21 mouse cellular contexts compared by ENCODE assay signal in the genomic region with DNA sequence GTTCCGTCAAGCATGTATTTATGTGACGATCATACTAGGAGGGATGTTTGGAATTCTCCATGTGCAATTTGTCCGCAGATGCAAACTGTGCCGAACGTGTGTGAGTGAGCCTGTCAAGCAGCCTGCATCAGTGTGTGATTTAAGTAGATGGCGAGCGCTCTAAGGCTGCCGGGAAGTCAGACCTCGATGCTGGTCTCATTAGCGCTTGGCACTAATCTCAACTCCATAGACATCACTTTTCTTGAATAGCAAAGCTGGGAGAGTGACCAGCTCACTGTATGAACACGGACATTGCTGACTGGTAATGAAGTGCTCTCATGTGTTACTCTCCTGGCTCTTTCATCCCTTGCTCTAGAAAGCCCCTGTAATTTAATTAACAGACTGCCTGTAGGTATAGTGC. TPM values are rescaled to one million over a fixed set of nuclear protein-coding genes. Genes with fewer than 3 reads are reported as not detected.
DNase-seq lines count a peak whose midpoint lies in the region; ATAC-seq lines count a peak whose summit lies in the region.
"Had no signal": no experiment of that assay in that cellular context is flagged by ENCODE, and none has a peak within 500 bp of the region (broad histone marks: within the 10 kb centered on the region; RNA-seq: fewer than 3 reads in every experiment).

No protein-coding gene starts in this region.

- whole genome bisulfite sequencing in midbrain, embryonic 12.5 days: 82% methylated on average over 11 of the region's 11 CpGs
- WGBS in midbrain, embryonic 11.5 days: 89% methylated on average over 11 of the region's 11 CpGs
- 29% methylated on average over 11 of the region's 11 CpGs for WGBS in forebrain, embryonic 14.5 days
- 69% methylated on average over 11 of the region's 11 CpGs for WGBS in midbrain, embryonic 14.5 days

- DNase-seq in midbrain, embryonic 11.5 days (ENCODE audit: low spot score, missing footprints): no peak
- peak; percentile 81 for DNase-seq in forebrain, embryonic 14.5 days (ENCODE audit: low spot score)
- DNase-seq in midbrain, embryonic 14.5 days: peak; percentile 32
- peak; percentile 28 for DNase-seq in retina, embryonic 14.5 days (ENCODE audit: low spot score)
- no peak for DNase-seq in MN1 (ENCODE audit: low spot score)
- DNase-seq in frontal cortex, postnatal 10 days (ENCODE audit: low spot score in 2 of 2): no peak
- DNase-seq: adrenal gland, adult 2 months; cerebellum, adult 8-10 months; gastrocnemius, postnatal 10 days; heart, adult 18-20 months; heart, postnatal 36 days; kidney, adult 9 months; kidney, postnatal 4 days; liver, embryonic 13.5 days; right cerebral cortex, postnatal 25 days; thymus, postnatal 36 days had no signal

- H3K36me3 ChIP-seq in midbrain, embryonic 12.5 days: peaks cover 19% of the 10 kb centered on the region; the same call in 1 of the 2 replicates
- H3K36me3 ChIP-seq in midbrain, embryonic 11.5 days (ENCODE audit: control insufficient read depth, insufficient read depth, low read length): no peaks in the 10 kb centered on the region
- peaks cover 5% of the 10 kb centered on the region; the same call in 1 of the 2 replicates for H3K36me3 ChIP-seq in forebrain, embryonic 14.5 days (ENCODE audit: control insufficient read depth, insufficient read depth, low read length)
- peaks cover 21% of the 10 kb centered on the region for H3K36me3 ChIP-seq in midbrain, embryonic 14.5 days (ENCODE audit: control insufficient read depth, insufficient read depth, low read length)
- H3K36me3 ChIP-seq: intestine, embryonic 15.5 days; liver, embryonic 13.5 days had no signal

- H3K9ac ChIP-seq in midbrain, embryonic 12.5 days (replicated peaks): no peak overlapping the region
- H3K9ac ChIP-seq in midbrain, embryonic 11.5 days (ENCODE audit: low read length): no peak overlapping the region
- no peak overlapping the region for H3K9ac ChIP-seq in forebrain, embryonic 14.5 days (ENCODE audit: low read length)
- no peak overlapping the region for H3K9ac ChIP-seq in midbrain, embryonic 14.5 days (replicated peaks; ENCODE audit: low read length)
- H3K9ac ChIP-seq: heart, embryonic 13.5 days; intestine, embryonic 15.5 days; limb, embryonic 12.5 days; liver, embryonic 13.5 days had no signal

- no peaks in the 10 kb centered on the region for H3K9me3 ChIP-seq in midbrain, embryonic 12.5 days
- H3K9me3 ChIP-seq in midbrain, embryonic 11.5 days (ENCODE audit: control insufficient read depth, low read length): no peaks in the 10 kb centered on the region
- H3K9me3 ChIP-seq in forebrain, embryonic 14.5 days (replicated peaks; ENCODE audit: control insufficient read depth, low read length): no peaks in the 10 kb centered on the region
- no peaks in the 10 kb centered on the region for H3K9me3 ChIP-seq in midbrain, embryonic 14.5 days (ENCODE audit: control insufficient read depth, low read length)
- H3K9me3 ChIP-seq: heart, embryonic 13.5 days; intestine, embryonic 15.5 days; limb, embryonic 12.5 days; liver, embryonic 13.5 days; megakaryocyte, embryonic 14.5 days had no signal

- no peak overlapping the region for H3K4me2 ChIP-seq in midbrain, embryonic 12.5 days (replicated peaks)
- no peak overlapping the region for H3K4me2 ChIP-seq in midbrain, embryonic 11.5 days
- no peak overlapping the region for H3K4me2 ChIP-seq in forebrain, embryonic 14.5 days (ENCODE audit: low read length)
- H3K4me2 ChIP-seq in midbrain, embryonic 14.5 days (ENCODE audit: low read length): no peak overlapping the region
- H3K4me2 ChIP-seq: heart, embryonic 13.5 days; intestine, embryonic 15.5 days; limb, embryonic 12.5 days; liver, embryonic 13.5 days had no signal

- no peak overlapping the region for H3K27ac ChIP-seq in midbrain, embryonic 12.5 days (replicated peaks)
- no peak overlapping the region for H3K27ac ChIP-seq in midbrain, embryonic 11.5 days (ENCODE audit: low read depth, low read length)
- no peak overlapping the region for H3K27ac ChIP-seq in forebrain, embryonic 14.5 days (ENCODE audit: low read depth, low read length)
- H3K27ac ChIP-seq in midbrain, embryonic 14.5 days (replicated peaks; ENCODE audit: low read depth, low read length): 0 out of 2 replicates have a peak overlapping the region, but pooled peaks have one; percentile 22
- H3K27ac ChIP-seq: heart, embryonic 13.5 days; intestine, embryonic 15.5 days; limb, embryonic 12.5 days; liver, embryonic 13.5 days had no signal

- H3K27me3 ChIP-seq in midbrain, embryonic 12.5 days: no peaks in the 10 kb centered on the region
- no peaks in the 10 kb centered on the region for H3K27me3 ChIP-seq in midbrain, embryonic 11.5 days (ENCODE audit: control insufficient read depth, insufficient read depth, low read length)
- H3K27me3 ChIP-seq in forebrain, embryonic 14.5 days (replicated peaks; ENCODE audit: control insufficient read depth, insufficient read depth, low read length): no peaks in the 10 kb centered on the region
- H3K27me3 ChIP-seq in midbrain, embryonic 14.5 days (ENCODE audit: control insufficient read depth, insufficient read depth, low read length): no peaks in the 10 kb centered on the region
- H3K27me3 ChIP-seq: heart, embryonic 13.5 days; intestine, embryonic 15.5 days; limb, embryonic 12.5 days; liver, embryonic 13.5 days; megakaryocyte, embryonic 14.5 days had no signal

- H3K4me1 ChIP-seq in midbrain, embryonic 12.5 days: peaks cover 18% of the 10 kb centered on the region
- no peaks in the 10 kb centered on the region; the same call in 1 of the 2 replicates for H3K4me1 ChIP-seq in midbrain, embryonic 11.5 days (ENCODE audit: control insufficient read depth, insufficient read depth, low read length)
- peaks cover 11% of the 10 kb centered on the region; the same call in 1 of the 2 replicates for H3K4me1 ChIP-seq in forebrain, embryonic 14.5 days (ENCODE audit: control insufficient read depth, insufficient read depth, low read length)
- no peaks in the 10 kb centered on the region; the same call in 1 of the 2 replicates for H3K4me1 ChIP-seq in midbrain, embryonic 14.5 days (ENCODE audit: control insufficient read depth, insufficient read depth, low read length)
- H3K4me1 ChIP-seq: liver, embryonic 13.5 days had no signal

- H3K4me3 ChIP-seq in midbrain, embryonic 12.5 days: no peak overlapping the region
- no peak overlapping the region for H3K4me3 ChIP-seq in midbrain, embryonic 11.5 days (ENCODE audit: low read depth, low read length)
- no peak overlapping the region for H3K4me3 ChIP-seq in forebrain, embryonic 14.5 days (ENCODE audit: low read depth, low read length)
- no peak overlapping the region for H3K4me3 ChIP-seq in midbrain, embryonic 14.5 days (replicated peaks; ENCODE audit: low read depth, low read length)
- H3K4me3 ChIP-seq: heart, embryonic 13.5 days; intestine, embryonic 15.5 days; limb, embryonic 12.5 days; liver, embryonic 13.5 days; megakaryocyte, embryonic 14.5 days had no signal

- ATAC-seq in midbrain, embryonic 12.5 days (ENCODE audit: low FRiP score, low read depth): peak; percentile 40; the same call in 1 of the 2 replicates
- no peak for ATAC-seq in midbrain, embryonic 11.5 days (ENCODE audit: low FRiP score)
- ATAC-seq in forebrain, embryonic 14.5 days: peak; percentile 81
- ATAC-seq in midbrain, embryonic 14.5 days (ENCODE audit: low FRiP score, low TSS enrichment): peak; percentile 24; the same call in 1 of the 2 replicates
- ATAC-seq: intestine, embryonic 15.5 days had no signal

RNA-seq across cellular contexts. Expression of gene Gna14, which starts 50.6 kb away (rescaled TPM):
- 0.51 and 0.77 TPM in 2 replicates for polyA plus RNA-seq in midbrain, embryonic 12.5 days (2016; fragmentation: Nextera tagmentation; extraction: Ambion mirVana)
- polyA plus RNA-seq in midbrain, embryonic 11.5 days (2014; fragmentation: Nextera tagmentation; extraction: Ambion mirVana): 0.18 and 0.51 TPM in 2 replicates
- polyA plus RNA-seq in forebrain, embryonic 14.5 days (2014; fragmentation: Nextera tagmentation; extraction: Ambion mirVana): 1.5 and 1.8 TPM in 2 replicates
- polyA plus RNA-seq in midbrain, embryonic 14.5 days (2014; fragmentation: Nextera tagmentation; extraction: Ambion mirVana): 0.25 and 0.35 TPM in 2 replicates

Comparison
In these comparisons a context has a peak if more than half of its experiments do, and no peak if none do; other contexts are left out.
1. DNase-seq: peak in forebrain, embryonic 14.5 days (single experiment), midbrain, embryonic 14.5 days (single experiment) and retina, embryonic 14.5 days (single experiment); none in midbrain, embryonic 11.5 days (single experiment), MN1 (single experiment) and frontal cortex, postnatal 10 days (0 of 2).